Mouse (Mus musculus): ENCODE measurements around the gene Hibadh. TPM values are rescaled to one million over a fixed set of nuclear protein-coding genes. Genes with fewer than 3 reads are reported as not detected.

Hibadh gene
- total RNA-seq, 2 experiments from 2014 or later, result 159 to 203 TPM

DNA sequence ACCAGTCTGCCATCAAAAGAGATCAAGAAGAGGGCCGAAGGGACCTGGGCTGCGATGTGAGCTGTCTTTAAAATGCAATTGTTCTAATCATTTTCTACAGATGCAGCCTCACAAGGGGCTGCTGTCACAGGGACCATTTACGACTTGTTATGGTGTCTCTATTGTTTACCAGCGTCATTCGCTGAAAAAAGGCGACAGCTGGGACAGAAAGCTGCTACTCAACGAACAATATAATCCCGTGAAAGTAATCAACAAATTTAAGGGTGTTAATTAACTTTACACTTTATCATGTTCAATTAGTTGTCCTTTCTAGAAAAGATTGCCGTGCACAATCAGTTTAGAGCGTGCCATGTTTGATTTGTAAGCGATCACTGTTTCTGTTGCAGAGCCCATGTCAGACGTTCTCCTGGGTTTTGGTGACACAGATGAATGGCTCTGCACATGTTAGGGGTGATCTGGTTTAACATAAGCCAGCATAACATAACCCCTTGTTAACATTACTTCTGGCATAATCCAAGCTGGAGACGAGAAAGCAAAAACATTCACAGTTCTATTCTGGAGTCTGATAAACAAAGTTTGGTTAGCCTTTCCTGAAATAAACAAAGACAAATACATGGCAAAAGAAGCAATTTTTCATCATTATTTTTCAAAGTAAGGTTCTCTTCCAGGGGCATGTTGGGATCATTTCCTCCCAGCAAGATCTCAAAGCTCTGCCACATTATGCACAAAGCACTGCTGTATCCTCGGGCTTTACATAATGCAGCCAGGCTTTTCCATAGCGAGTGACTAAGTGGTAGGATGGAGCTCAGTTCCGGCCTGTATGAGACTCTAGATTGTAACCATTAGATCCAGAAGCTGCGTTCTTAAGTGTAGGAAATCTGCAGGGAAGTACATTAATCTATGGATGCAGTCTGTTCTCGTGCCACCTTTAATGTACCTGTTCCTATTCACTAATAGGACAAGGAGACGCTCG lies 72.6 kb downstream of the Hibadh start:
- no peak for DNase-seq

DNA sequence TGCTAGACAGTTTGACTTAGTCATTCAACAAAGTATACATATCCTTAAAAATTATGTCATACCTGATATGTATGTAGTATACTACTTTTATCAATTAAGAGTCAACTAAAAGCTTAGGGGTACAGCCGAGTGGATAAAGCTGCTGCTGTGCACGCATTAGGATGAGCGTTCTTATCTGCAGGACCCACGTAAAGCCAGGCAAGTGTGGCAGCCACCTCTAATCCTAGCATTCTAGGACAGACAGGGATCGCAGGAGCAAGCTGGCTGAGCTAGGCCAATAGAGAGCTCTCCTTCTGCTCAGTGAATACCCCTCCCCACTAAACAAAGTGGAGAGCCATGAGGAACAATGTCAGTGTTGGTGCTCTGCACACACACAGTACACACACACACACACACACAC lies 75.0 kb downstream of the Hibadh start:
- DNase-seq, result no peak

DNA sequence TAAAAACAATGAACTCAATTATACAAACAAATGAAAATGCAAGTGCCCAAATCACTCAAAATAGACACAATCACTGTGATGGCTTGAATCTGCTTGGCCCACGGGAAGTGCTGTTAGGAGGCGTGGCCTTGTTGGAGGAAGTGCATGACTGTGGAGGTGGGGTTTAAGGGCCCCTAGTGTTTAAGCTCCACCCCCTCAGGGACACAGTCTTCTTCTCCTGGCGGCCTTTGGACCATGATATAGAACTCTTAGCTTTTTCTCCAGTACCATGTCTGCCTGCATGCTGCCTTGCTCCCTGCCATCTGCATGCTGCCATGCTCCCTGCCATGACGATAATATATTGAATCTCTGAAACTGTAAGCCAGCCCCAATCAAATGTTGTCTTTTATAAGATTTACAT lies 77.2 kb downstream of the Hibadh start:
- no peak for DNase-seq

DNA sequence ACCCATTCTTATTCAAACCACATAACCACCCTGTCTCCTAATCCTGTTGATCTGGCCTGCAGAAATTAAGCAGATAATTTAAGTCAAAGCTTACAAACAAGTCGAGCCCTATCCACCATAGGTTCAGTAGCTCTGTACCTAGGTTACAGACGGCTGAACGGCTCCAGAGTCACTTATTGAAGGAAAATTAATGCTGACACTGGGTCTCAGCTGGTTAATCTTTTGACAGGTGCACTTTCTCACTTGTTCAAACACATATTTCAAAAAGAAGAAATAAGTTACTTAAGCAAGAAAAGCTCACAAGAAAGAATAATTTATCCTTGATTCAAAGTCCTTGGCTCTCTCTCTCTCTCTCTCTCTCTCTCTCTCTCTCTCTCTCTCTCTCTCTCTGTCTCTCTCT lies 81.1 kb downstream of the Hibadh start:
- DNase-seq, result no peak

- DNase-seq, result no peak
Observed at GRCm38 (mm10) chr6:52544376-52544775, 95.8 kb downstream of the Hibadh start.

DNA sequence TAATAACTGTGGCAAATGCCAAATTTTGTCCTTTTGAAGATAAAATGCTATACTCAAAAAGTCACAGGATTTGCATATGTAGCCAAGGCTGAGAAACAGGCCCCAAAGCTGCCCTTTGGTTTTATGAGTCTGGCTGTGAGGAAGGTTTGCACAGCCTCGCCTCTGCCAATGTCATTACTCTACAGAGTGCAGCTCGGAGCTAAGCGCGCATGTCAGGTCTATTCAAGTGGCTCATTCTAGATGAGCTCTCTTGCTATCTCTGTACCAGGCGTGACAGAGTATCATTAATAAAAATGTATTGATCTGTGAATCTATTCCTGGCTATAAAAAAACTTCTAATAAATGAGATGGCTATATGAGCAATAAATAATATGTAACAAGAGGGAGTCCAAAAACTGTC lies 97.7 kb downstream of the Hibadh start:
- no peak for DNase-seq

GRCm38 (mm10) chr6:52539911-52540310 lies 100.3 kb downstream of the Hibadh start:
- DNase-seq, result no peak

DNA sequence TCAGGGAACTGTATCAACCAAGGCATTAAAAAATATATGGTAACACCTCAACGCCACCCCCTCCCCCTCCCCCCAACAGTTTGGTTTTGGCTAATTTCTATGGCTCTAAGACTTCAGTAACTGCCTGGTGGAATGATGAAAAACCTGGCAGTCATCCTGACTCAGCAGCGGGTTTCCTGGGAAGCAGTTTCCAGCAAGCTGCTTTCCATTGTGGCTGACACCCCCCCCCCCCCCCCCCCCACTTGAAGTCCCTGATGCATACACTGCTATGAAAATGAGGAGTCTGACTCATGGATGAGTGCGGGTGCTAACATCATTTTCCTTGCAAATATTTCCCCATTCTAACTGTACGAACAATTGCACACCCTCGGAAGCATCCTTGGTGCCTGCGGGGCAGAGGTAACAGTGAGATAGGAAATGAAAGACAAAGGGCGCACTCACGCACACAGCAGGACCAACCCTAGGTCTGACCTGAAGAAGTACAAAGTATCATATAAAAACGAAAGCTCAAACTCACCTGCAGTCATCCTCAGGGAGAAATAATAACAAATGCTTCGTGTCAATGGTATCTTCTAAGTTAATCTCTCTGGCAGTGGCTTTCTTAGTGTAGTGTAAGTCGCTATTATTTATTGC lies 105.0 kb downstream of the Hibadh start:
- DNase-seq, result no peak

DNA sequence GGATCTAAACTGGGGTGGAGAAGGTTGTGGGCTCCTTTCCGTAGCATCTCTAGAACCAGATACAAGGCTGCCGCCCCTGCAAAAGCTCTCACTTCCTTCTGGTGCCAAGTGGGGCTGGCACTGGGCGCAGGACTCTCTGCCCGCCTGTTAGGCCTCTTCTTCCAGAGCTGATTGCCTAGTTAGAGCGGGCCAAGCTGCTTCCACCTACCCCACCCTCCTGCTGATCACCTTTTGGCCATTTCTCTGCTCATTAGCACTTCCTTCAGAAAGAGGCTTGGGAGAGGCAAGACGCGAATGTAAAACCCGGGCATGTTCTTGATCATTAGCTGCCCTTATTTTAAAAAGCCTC lies 108.1 kb downstream of the Hibadh start:
- DNase-seq, result no peak

- DNase-seq, result no peak
Observed at GRCm38 (mm10) chr6:52531366-52532143, 108.6 kb downstream of the Hibadh start.

DNA sequence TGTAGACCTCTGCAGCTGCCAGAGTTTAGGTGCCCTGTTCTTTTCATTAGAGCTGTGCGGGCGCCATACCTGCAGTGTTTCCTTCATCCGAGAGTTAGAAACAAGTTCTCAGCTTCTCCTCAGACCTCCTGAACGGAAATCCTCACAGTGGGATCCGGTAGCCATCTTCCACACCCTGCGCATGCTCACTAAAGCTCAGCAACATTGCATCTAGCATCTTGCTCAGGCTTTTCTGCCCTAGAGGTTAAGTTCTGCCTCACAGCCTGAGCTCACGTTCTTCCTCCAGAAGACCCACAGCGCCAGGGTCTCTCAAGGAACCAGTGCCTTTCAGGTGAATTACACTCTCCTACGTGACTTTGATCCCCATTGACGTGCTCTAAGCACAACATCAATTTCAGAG lies 109.3 kb downstream of the Hibadh start:
- no peak for DNase-seq

DNA sequence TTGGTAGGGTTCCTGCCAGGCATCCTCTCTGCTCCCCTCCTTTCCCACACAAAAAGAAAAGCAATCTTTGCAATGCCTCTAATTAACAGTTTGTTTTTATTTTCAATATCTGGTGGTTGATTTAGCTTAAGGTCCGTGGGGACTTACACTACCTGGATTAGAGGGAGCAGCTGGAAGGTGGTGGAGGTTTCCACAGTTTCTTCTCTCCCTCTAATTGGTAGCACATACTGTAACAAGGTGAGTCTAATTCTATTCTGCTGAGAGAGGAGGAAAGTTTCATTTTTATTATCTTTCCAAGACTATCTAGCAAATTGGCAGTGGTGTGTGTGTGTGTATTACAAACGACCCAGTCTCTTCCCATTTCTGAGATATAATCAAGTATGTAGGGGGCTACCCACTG lies 116.0 kb downstream of the Hibadh start:
- no peak for DNase-seq

DNA sequence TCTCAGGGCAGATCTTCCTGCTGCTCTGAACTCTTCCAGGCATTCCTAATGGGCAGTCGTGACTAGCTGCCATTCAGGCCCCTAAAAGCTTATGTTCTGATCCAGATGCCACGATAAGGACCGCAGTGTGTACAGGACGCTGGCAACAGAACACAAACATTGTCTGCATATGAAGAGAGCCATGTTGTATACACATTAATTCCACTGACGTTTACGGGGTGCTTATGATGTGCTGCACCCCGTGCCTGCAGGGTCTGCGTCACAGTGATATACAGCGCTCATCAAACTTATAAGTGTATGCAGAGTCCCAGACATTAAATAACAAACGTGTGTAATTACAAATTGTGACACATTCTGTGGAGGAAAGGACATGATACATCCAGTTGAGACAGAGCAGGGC lies 121.5 kb downstream of the Hibadh start:
- DNase-seq, result no peak

- no peak for DNase-seq
Observed at GRCm38 (mm10) chr6:52517272-52517671, 122.9 kb downstream of the Hibadh start.

DNA sequence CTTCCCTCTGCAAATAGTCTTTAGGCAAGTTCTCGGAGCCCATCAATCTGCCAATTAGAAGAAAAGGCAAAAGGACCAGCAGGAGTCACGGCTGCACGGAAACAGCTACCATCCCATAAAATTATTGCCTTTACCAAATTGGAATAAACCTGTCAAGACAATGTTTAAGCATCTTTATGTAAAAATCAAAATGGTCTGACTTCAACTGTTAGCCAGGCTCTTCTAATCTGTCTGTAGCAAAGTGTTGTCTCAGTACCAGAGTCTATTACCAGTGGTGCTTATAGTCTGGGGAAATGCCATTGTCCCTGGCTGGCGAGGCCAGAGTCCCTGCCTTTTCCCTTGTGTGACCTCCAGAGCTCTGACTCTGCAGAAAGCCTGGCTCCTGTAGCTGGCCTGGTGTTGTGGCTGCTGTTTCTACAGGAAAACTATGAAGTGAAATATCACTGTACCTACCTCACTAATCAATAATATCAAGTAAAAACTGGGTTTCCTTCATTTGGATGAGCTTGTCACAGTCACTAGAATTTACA lies 126.2 kb downstream of the Hibadh start:
- DNase-seq, result peak; percentile 32 to 53

DNA sequence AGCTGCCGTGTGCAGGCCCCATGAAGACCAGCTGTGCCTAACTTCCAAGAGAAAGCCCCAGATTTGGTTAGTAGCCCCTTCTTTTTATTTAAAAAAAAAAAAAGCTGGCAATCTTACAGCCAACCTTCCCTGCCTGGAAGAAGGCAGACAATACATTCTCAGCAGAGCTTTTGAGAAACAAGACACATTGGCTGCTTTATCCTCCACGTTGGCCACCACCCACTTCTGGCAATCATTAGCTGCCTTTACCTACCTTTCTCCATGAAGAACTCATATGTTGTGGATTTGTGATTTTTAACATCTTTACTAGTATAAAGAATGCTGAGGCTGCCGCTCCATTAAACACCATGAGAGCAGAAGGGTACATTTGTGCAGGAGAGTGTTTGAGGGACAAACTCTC lies 131.4 kb downstream of the Hibadh start:
- no peak for DNase-seq

- no peak for DNase-seq
Observed at GRCm38 (mm10) chr6:52507946-52508345, 132.2 kb downstream of the Hibadh start.

GRCm38 (mm10) chr6:52507171-52507570 lies 133.0 kb downstream of the Hibadh start:
- DNase-seq, result no peak

- peak; percentile 23 to 49 for DNase-seq
Observed at GRCm38 (mm10) chr6:52505777-52506755, 134.1 kb downstream of the Hibadh start.

DNA sequence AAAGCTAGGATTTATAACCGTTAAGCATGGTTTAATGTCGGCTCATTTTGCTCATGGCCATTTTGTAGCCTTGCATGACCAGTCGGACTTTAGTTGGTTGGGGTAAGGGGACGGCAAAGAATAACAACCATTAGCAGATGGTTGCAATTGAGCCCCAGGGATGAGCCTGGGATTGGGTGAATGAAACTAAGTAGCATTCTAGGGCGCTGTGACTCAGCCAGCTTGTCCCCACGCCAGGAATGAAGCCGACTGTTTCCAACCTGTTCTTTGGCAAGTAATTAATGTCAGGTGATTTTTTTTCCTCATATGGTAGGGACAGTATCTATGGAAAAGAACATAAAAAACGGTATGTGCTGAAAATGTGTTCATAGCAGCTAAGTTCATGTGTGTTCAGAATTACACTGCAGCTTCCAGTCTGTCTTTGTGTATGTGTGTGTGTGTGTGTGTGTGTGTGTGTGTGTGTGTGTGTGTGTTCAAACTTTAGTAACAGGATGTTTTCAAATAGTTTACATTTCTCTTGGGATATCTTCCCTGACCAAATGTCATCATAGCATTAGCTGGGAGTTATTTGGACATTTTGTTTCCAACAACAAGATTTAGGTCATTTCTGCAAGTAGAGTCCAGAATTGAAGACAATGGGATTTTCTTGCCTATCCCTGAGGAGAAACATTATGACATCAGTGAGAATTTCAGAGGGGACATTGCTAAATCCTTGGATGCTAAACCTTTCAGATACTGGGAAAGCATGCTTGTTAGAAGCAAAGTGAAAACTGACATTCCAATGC lies 135.3 kb downstream of the Hibadh start:
- DNase-seq, result peak; percentile 53 to 62
